Mouse (Mus musculus): ENCODE measurements at regions not wholly inside any gene's neighbourhood (a gene's known extent, or its start where the extent isn't known, plus 50 kb on each side); places are given as distances from the start of the nearest gene placed in this dataset.

DNA sequence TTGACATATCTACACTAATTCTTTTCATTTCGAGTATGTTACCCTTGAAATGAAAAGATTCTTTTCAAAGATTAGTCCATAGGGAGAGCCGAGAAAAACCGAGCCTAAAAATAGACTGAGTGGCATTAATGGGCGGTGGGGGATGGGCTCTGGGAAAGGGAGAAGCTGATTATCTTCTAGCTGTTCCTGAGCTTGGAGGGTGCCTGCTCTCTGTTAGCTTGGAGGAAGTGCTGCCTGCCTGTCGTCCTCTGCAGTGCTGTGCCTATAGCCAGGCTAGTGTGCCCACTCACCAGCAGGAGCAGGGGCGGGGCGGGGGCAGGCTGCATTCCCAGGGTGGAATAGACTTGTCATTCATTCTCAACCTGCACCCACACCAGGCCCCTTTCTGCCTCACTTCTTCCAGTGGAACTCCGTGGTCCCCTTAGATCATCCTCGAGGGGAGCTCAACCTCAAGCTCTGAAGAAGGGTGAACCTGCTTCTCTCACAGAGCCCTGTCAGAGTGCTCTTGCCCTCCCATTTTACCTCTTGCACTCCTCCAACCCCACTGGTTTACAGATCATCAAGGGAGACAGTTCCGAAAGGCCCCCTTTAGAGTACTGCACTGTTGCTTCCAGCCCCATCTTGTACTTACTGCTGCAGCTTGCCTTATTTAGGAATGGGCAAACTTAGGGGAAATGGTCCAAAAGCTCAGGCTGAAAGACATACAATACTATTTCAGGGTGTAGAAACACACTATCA is 76.6 kb upstream of the Lmo2 start:
- no peak overlapping the region for H3K27ac ChIP-seq (ENCODE audit: insufficient read depth, low read depth, low read length, poor library complexity, severe bottlenecking)
- TF ChIP-seq MAFK (IDR thresholded peaks at IDR 0.05; ENCODE audit: insufficient read depth, low read depth, low read length) (no peak), ZC3H11A (IDR thresholded peaks at IDR 0.05; ENCODE audit: borderline replicate concordance, low read depth, low read length) (no peak), CHD2 (IDR thresholded peaks at IDR 0.05; ENCODE audit: low read depth, low read length) (no peak), HCFC1 (IDR thresholded peaks at IDR 0.05; ENCODE audit: borderline replicate concordance, insufficient read depth, low read length) (no peak), ZNF384 (IDR thresholded peaks at IDR 0.05; ENCODE audit: low read depth, low read length) (no peak)
- no peaks in the 10 kb centered on the region for H3K36me3 ChIP-seq (ENCODE audit: control insufficient read depth, insufficient read depth, low read length, poor library complexity, severe bottlenecking)
- in situ Hi-C loops (cut with MboI; ENCODE audit: low sequenced_read_pairs in 2 of 2, unreplicated experiment in 2 of 2): no loop called here
- H3K9ac ChIP-seq (ENCODE audit: insufficient read depth, low read depth, low read length, poor library complexity, severe bottlenecking): no peak overlapping the region
- no peak for DNase-seq (ENCODE audit: low read depth, low spot score)
- peaks cover 2 to 4% of the 10 kb centered on the region in 2 experiments; a peak in 1 of 4 replicates for H3K4me1 ChIP-seq (ENCODE audit: control insufficient read depth in 2 of 2, insufficient read depth in 2 of 2, low read length in 2 of 2, poor library complexity in 1 of 2)
- H3K9me3 ChIP-seq (ENCODE audit: control insufficient read depth, insufficient read depth, low read depth, low read length): no peaks in the 10 kb centered on the region
- no peak overlapping the region for H3K4me3 ChIP-seq (ENCODE audit: insufficient read depth in 1 of 2, low read depth in 1 of 2, low read length in 2 of 2, poor library complexity in 1 of 2, severe bottlenecking in 1 of 2)

DNA sequence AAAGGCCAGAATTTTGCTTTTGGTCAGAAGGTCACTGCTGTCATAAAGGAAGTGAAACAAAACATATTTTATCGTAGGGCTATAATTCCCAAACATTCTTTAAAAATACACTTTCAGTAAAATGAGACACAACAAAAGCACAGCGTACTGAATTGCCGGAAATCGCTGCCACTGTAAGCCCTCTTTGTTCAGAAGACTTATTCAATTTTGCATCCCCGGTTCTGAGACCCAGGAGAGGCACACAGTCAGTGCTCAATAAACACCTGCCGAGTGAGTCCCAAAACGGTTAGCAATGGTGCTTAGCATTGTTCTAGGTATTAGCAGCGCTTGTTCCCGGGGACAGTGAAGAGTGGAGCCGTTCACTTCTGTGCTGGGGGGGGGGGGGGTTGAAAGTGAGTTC is 72.9 kb upstream of the Lmo2 start:
- no peak overlapping the region for H3K4me3 ChIP-seq (ENCODE audit: insufficient read depth in 1 of 2, low read depth in 1 of 2, low read length in 2 of 2, poor library complexity in 1 of 2, severe bottlenecking in 1 of 2)
- H3K27ac ChIP-seq (ENCODE audit: insufficient read depth, low read depth, low read length, poor library complexity, severe bottlenecking): no peak overlapping the region
- no peaks in the 10 kb centered on the region for H3K9me3 ChIP-seq (ENCODE audit: control insufficient read depth, insufficient read depth, low read depth, low read length)
- H3K4me1 ChIP-seq (ENCODE audit: control insufficient read depth in 2 of 2, insufficient read depth in 2 of 2, low read length in 2 of 2, poor library complexity in 1 of 2): peaks cover 2 to 4% of the 10 kb centered on the region in 2 experiments; a peak in 1 of 4 replicates
- no peaks in the 10 kb centered on the region for H3K36me3 ChIP-seq (ENCODE audit: control insufficient read depth, insufficient read depth, low read length, poor library complexity, severe bottlenecking)
- in situ Hi-C loops (cut with MboI; ENCODE audit: low sequenced_read_pairs in 2 of 2, unreplicated experiment in 2 of 2): no loop called here
- no peak overlapping the region for H3K9ac ChIP-seq (ENCODE audit: insufficient read depth, low read depth, low read length, poor library complexity, severe bottlenecking)
- DNase-seq (ENCODE audit: low read depth, low spot score): no peak
- no peak for TF ChIP-seq ZC3H11A (IDR thresholded peaks at IDR 0.05; ENCODE audit: borderline replicate concordance, low read depth, low read length)

DNA sequence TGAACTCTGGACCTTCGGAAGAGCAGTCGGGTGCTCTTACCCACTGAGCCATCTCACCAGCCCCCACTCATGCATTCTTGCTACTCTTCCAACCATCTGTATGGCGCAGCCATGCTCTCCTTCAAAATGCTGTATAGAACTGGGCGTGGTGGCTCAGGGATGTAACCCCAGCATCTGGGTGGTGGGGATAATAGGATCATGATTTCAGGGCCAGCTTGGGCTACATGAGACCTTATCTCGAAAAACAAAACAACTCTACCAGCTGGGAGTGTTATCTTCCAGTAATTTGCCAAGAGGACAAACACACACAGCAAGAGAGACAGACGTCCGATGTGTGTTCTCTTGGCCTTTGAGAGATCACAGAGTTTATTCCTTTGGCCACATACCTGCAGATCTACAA is 69.8 kb upstream of the Lmo2 start:
- Histone ChIP-seq H3K9ac (ENCODE audit: insufficient read depth, low read depth, low read length, poor library complexity, severe bottlenecking) (no peak overlapping the region), H3K27ac (ENCODE audit: insufficient read depth, low read depth, low read length, poor library complexity, severe bottlenecking) (no peak overlapping the region), H3K36me3 (ENCODE audit: control insufficient read depth, insufficient read depth, low read length, poor library complexity, severe bottlenecking) (no peaks in the 10 kb centered on the region), H3K4me1 (ENCODE audit: control insufficient read depth in 2 of 2, insufficient read depth in 2 of 2, low read length in 2 of 2, poor library complexity in 1 of 2) (peaks cover 2 to 4% of the 10 kb centered on the region in 2 experiments; a peak in 1 of 4 replicates), H3K4me3 (ENCODE audit: insufficient read depth in 1 of 2, low read depth in 1 of 2, low read length in 2 of 2, poor library complexity in 1 of 2, severe bottlenecking in 1 of 2) (no peak overlapping the region), H3K9me3 (ENCODE audit: control insufficient read depth, insufficient read depth, low read depth, low read length) (no peaks in the 10 kb centered on the region)
- in situ Hi-C loops (cut with MboI; ENCODE audit: low sequenced_read_pairs in 2 of 2, unreplicated experiment in 2 of 2): no loop called here
- TF ChIP-seq MAFK (IDR thresholded peaks at IDR 0.05; ENCODE audit: insufficient read depth, low read depth, low read length): no peak
- no peak for TF ChIP-seq HCFC1 (IDR thresholded peaks at IDR 0.05; ENCODE audit: borderline replicate concordance, insufficient read depth, low read length)
- TF ChIP-seq CHD2 (IDR thresholded peaks at IDR 0.05; ENCODE audit: low read depth, low read length): no peak
- no peak for TF ChIP-seq ZNF384 (IDR thresholded peaks at IDR 0.05; ENCODE audit: low read depth, low read length)
- TF ChIP-seq ZC3H11A (IDR thresholded peaks at IDR 0.05; ENCODE audit: borderline replicate concordance, low read depth, low read length): no peak
- DNase-seq (ENCODE audit: low read depth, low spot score): no peak

DNA sequence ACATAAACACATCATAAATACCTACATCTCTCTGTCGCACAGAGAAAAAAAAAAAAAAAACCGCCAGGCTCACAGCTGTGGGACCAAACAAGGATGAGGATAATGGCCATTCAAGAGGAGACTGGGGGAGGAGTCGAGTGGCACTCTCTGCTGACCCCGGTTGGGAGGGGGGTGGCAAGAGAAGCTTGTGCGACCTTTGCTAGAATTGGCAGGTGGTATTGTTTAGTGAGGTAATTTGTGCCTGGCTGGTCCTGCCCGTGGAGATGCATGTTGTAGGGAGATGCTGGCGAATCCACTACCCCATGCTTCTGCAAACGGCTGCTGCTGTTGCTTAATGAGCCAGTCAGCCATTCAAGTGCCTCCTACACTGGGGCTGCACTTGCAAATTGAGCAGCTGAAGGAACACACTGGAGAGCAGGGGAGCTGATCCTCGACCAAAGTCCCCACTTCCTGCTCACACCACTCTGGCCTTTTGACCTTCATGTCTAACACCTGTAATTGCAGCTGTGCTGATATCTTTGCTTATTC is 66.5 kb upstream of the Lmo2 start:
- Histone ChIP-seq H3K9me3 (ENCODE audit: control insufficient read depth, insufficient read depth, low read depth, low read length) (no peaks in the 10 kb centered on the region), H3K27ac (ENCODE audit: insufficient read depth, low read depth, low read length, poor library complexity, severe bottlenecking) (no peak overlapping the region), H3K4me3 (ENCODE audit: insufficient read depth in 1 of 2, low read depth in 1 of 2, low read length in 2 of 2, poor library complexity in 1 of 2, severe bottlenecking in 1 of 2) (peak overlapping the region in 1 of 2 experiments; percentile 48; a peak in 2 of 4 replicates), H3K9ac (ENCODE audit: insufficient read depth, low read depth, low read length, poor library complexity, severe bottlenecking) (no peak overlapping the region), H3K4me1 (ENCODE audit: control insufficient read depth in 2 of 2, insufficient read depth in 2 of 2, low read length in 2 of 2, poor library complexity in 1 of 2) (peaks cover 9 to 15% of the 10 kb centered on the region in 2 experiments), H3K36me3 (ENCODE audit: control insufficient read depth, insufficient read depth, low read length, poor library complexity, severe bottlenecking) (no peaks in the 10 kb centered on the region)
- in situ Hi-C loops (cut with MboI; ENCODE audit: low sequenced_read_pairs in 2 of 2, unreplicated experiment in 2 of 2): no loop called here
- no peak for DNase-seq (ENCODE audit: low read depth, low spot score)
- TF ChIP-seq HCFC1 (IDR thresholded peaks at IDR 0.05; ENCODE audit: borderline replicate concordance, insufficient read depth, low read length) (no peak), ZNF384 (IDR thresholded peaks at IDR 0.05; ENCODE audit: low read depth, low read length) (0 out of 2 replicates have a peak, but pooled peaks have one; percentile 35), MAFK (IDR thresholded peaks at IDR 0.05; ENCODE audit: insufficient read depth, low read depth, low read length) (no peak)

All from ES-E14 (cell line).